In genomic region chr11:6658271-6658670, GRCm38 (mm10) we compare ENCODE assay signal across 8 mouse cellular contexts. TPM values are rescaled to one million over a fixed set of nuclear protein-coding genes. Genes with fewer than 3 reads are reported as not detected.
DNase-seq lines count a peak whose midpoint lies in the region; ATAC-seq and TF ChIP-seq lines count a peak whose summit lies in the region.

Ramp3 (plus strand) TSS chr11:6658521.

- H3K9me3 ChIP-seq in embryonic facial prominence, embryonic 12.5 days = no peaks in the 10 kb centered on the region
- H3K9me3 ChIP-seq in hindbrain, embryonic 16.5 days (ENCODE audit: control insufficient read depth, low read length) = no peaks in the 10 kb centered on the region
- no peaks in the 10 kb centered on the region for H3K9me3 ChIP-seq in liver, embryonic 12.5 days (replicated peaks)

- peak; percentile 52 for DNase-seq in kidney, adult 2 months
- no peak for DNase-seq in kidney, adult 9 months
- DNase-seq in adrenal gland, postnatal 25 days = peak; percentile 66
- peak; percentile 62 for DNase-seq in retina, adult 2 months (ENCODE audit: low read depth, low spot score)
- DNase-seq in layer of hippocampus, adult 18-20 months (ENCODE audit: low spot score in 2 of 2) = no peak

- no peaks in the 10 kb centered on the region for H3K36me3 ChIP-seq in kidney, adult 2 months (ENCODE audit: control insufficient read depth, insufficient read depth, low read length)
- no peaks in the 10 kb centered on the region for H3K36me3 ChIP-seq in embryonic facial prominence, embryonic 12.5 days
- H3K36me3 ChIP-seq in hindbrain, embryonic 16.5 days (ENCODE audit: control insufficient read depth, insufficient read depth, low read length) = no peaks in the 10 kb centered on the region
- H3K36me3 ChIP-seq in liver, embryonic 12.5 days = no peaks in the 10 kb centered on the region

- TF ChIP-seq POLR2A in kidney, adult 2 months (IDR thresholded peaks at IDR 0.05; ENCODE audit: low read depth, low read length) = no peak

- ATAC-seq in embryonic facial prominence, embryonic 12.5 days (ENCODE audit: insufficient number of reproducible peaks, insufficient read depth, low FRiP score, low TSS enrichment) = peak; percentile 57; the same call in 1 of the 2 replicates
- peak; percentile 82 for ATAC-seq in hindbrain, embryonic 16.5 days
- peak; percentile 50; the same call in 1 of the 2 replicates for ATAC-seq in liver, embryonic 12.5 days

- H3K4me1 ChIP-seq in kidney, adult 2 months (ENCODE audit: control insufficient read depth, insufficient read depth, low read length) = no peaks in the 10 kb centered on the region
- no peaks in the 10 kb centered on the region for H3K4me1 ChIP-seq in embryonic facial prominence, embryonic 12.5 days
- peaks cover 4% of the 10 kb centered on the region for H3K4me1 ChIP-seq in hindbrain, embryonic 16.5 days (ENCODE audit: control insufficient read depth, insufficient read depth, low read depth, low read length)
- peaks cover 7% of the 10 kb centered on the region for H3K4me1 ChIP-seq in liver, embryonic 12.5 days

- peak within 1 kb of the TSS; percentile 44 for H3K9ac ChIP-seq in embryonic facial prominence, embryonic 12.5 days
- H3K9ac ChIP-seq in hindbrain, embryonic 16.5 days (ENCODE audit: low read depth, low read length) = peak within 1 kb of the TSS; percentile 70
- H3K9ac ChIP-seq in liver, embryonic 12.5 days = no peak within 1 kb of the TSS

- H3K27me3 ChIP-seq in kidney, adult 2 months (replicated peaks; ENCODE audit: control insufficient read depth, insufficient read depth, low read length) = no peaks in the 10 kb centered on the region
- H3K27me3 ChIP-seq in embryonic facial prominence, embryonic 12.5 days = no peaks in the 10 kb centered on the region
- H3K27me3 ChIP-seq in hindbrain, embryonic 16.5 days (replicated peaks; ENCODE audit: control insufficient read depth, insufficient read depth, low read length) = peaks cover 3% of the 10 kb centered on the region
- H3K27me3 ChIP-seq in liver, embryonic 12.5 days (replicated peaks) = peaks cover 33% of the 10 kb centered on the region

- H3K27ac ChIP-seq in kidney, adult 2 months (ENCODE audit: insufficient read depth, low read depth, low read length) = no peak within 1 kb of the TSS
- H3K27ac ChIP-seq in embryonic facial prominence, embryonic 12.5 days = no peak within 1 kb of the TSS
- H3K27ac ChIP-seq in hindbrain, embryonic 16.5 days (ENCODE audit: low read depth, low read length) = 0 out of 2 replicates have a peak within 1 kb of the TSS, but pooled peaks have one; percentile 29
- H3K27ac ChIP-seq in liver, embryonic 12.5 days = no peak within 1 kb of the TSS

- peak within 1 kb of the TSS; percentile 74 for H3K4me2 ChIP-seq in embryonic facial prominence, embryonic 12.5 days (replicated peaks)
- H3K4me2 ChIP-seq in hindbrain, embryonic 16.5 days (ENCODE audit: low read length) = peak within 1 kb of the TSS; percentile 90
- H3K4me2 ChIP-seq in liver, embryonic 12.5 days = peak within 1 kb of the TSS; percentile 62

- no peak for TF ChIP-seq CTCF in kidney, adult 2 months (conservative IDR thresholded peaks at IDR 0.05; ENCODE audit: insufficient read depth, insufficient read length, low read depth, low read length)

- peak within 1 kb of the TSS; percentile 65 for H3K4me3 ChIP-seq in kidney, adult 2 months (ENCODE audit: insufficient read depth, low read depth, low read length)
- peak within 1 kb of the TSS; percentile 44 for H3K4me3 ChIP-seq in embryonic facial prominence, embryonic 12.5 days
- peak within 1 kb of the TSS; percentile 51 for H3K4me3 ChIP-seq in hindbrain, embryonic 16.5 days (ENCODE audit: low read length)
- H3K4me3 ChIP-seq in liver, embryonic 12.5 days = peak within 1 kb of the TSS; percentile 34

- WGBS in kidney, adult 2 months = 1% methylated on average over 18 of the region's 18 CpGs
- 1% methylated on average over 18 of the region's 18 CpGs for WGBS in embryonic facial prominence, embryonic 12.5 days
- 1% methylated on average over 18 of the region's 18 CpGs for WGBS in hindbrain, embryonic 16.5 days
- 1% methylated on average over 18 of the region's 18 CpGs for WGBS in liver, embryonic 12.5 days (ENCODE audit: insufficient replicate concordance)

RNA-seq across cellular contexts. Expression of gene Ramp3, which starts in this region (rescaled TPM):
- 40.1 and 41.0 TPM in 2 replicates for polyA plus RNA-seq in kidney, adult 2 months (2012; rRNA removed)
- 10.5 and 13.4 TPM in 2 replicates for total RNA-seq in adrenal gland, postnatal 25 days (2021)
- 5.5 and 7.3 TPM in 2 replicates for polyA plus RNA-seq in embryonic facial prominence, embryonic 12.5 days (2016; fragmentation: Nextera tagmentation; extraction: Ambion mirVana)
- 26.6 and 30.6 TPM in 2 replicates for polyA plus RNA-seq in hindbrain, embryonic 16.5 days (2015; fragmentation: Nextera tagmentation; extraction: Ambion mirVana)
- polyA plus RNA-seq in liver, embryonic 12.5 days (2016; fragmentation: Nextera tagmentation; extraction: Ambion mirVana) = 0.23 and 0.49 TPM in 2 replicates
- 1 to 10 TPM; 6.6 to 7.3 TPM for total RNA-seq in layer of hippocampus, adult 18-20 months (2021)

Comparison
In these comparisons a context has a peak if more than half of its experiments do, and no peak if none do; other contexts are left out.
1. DNase-seq: peak in kidney, adult 2 months (single experiment), adrenal gland, postnatal 25 days (single experiment) and retina, adult 2 months (single experiment); none in kidney, adult 9 months (single experiment) and layer of hippocampus, adult 18-20 months (0 of 2).
2. Peak in ATAC-seq, H3K4me3 ChIP-seq and H3K4me2 ChIP-seq in liver, embryonic 12.5 days; RNA of the gene not detected or under 1 TPM.
3. Peak in every context shown above with its lines, with median percentiles within 50 percentile points of each other: H3K4me3 ChIP-seq, ATAC-seq and H3K4me2 ChIP-seq.